Mouse (Mus musculus): ENCODE data around the gene Zfp141. TPM values are rescaled to one million over a fixed set of nuclear protein-coding genes. Genes with fewer than 3 reads are reported as not detected.

The Zfp141 gene
- polyA plus RNA-seq, 1 experiment from 2014 or later = 11.6 TPM

Other genes starting within 250 kb of the Zfp141 start
- gene Vmn2r61, start 245.7 kb downstream of the Zfp141 start, polyA plus RNA-seq (2015; fragmentation: Nextera tagmentation; extraction: Ambion mirVana) = not detected in 2 replicates
- gene 4933421I07Rik, start 57.6 kb downstream of the Zfp141 start, polyA plus RNA-seq (2015; fragmentation: Nextera tagmentation; extraction: Ambion mirVana) = not detected in 2 replicates
- gene Gm21028, start 72.8 kb upstream of the Zfp141 start, polyA plus RNA-seq (2015; fragmentation: Nextera tagmentation; extraction: Ambion mirVana) = not detected in 2 replicates
- gene Zfp977, start 86.8 kb upstream of the Zfp141 start, polyA plus RNA-seq (2015; fragmentation: Nextera tagmentation; extraction: Ambion mirVana) = 1.3 and 1.4 TPM in 2 replicates
- gene Zfp976, start 136.8 kb upstream of the Zfp141 start, polyA plus RNA-seq (2015; fragmentation: Nextera tagmentation; extraction: Ambion mirVana) = 2.5 and 2.6 TPM in 2 replicates
- gene Zfp975, start 187.0 kb upstream of the Zfp141 start, polyA plus RNA-seq (2015; fragmentation: Nextera tagmentation; extraction: Ambion mirVana) = 6.4 and 6.7 TPM in 2 replicates
- gene Gm17067, start 221.3 kb upstream of the Zfp141 start, polyA plus RNA-seq (2015; fragmentation: Nextera tagmentation; extraction: Ambion mirVana) = not detected in 2 replicates